ENCODE assay signal across 17 mouse cellular contexts in the genomic region with DNA sequence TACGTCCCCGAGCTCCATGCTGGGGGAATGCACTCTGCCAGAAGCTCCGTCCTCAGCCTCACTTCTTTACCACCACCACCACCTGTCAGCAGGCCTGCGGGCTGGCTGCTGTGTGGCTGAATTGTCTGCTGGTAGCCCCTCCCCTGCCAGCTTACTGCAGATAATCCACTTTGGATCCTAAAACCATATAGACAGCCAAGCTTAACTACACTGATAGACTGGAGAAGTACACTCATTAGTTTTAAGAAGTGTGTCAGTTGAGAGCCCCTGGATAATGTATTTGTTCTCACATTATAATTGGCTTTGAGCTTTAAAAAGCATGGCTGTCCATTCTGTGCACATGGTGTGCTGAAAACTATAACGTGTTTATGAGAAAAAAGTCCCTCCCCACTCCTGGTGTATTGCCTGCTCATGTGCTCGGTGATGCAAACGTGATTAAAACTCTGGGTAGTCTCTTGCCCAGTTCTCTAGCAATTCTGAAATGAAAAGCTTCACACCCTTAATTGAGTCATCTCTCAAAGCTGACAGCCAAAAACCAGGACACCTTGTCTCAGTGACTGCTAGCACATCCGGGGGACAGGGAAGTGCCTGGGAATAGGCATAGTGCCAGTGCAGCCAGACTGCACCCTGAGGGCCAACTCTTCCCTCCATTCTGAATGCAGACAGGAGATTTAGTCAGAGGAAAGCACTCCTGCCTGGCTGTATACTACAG. TPM values are rescaled to one million over a fixed set of nuclear protein-coding genes. Genes with fewer than 3 reads are reported as not detected.
DNase-seq lines count a peak whose midpoint lies in the region; ATAC-seq and TF ChIP-seq lines count a peak whose summit lies in the region.
"Had no signal": no experiment of that assay in that cellular context is flagged by ENCODE, and none has a peak within 500 bp of the region (broad histone marks: within the 10 kb centered on the region; RNA-seq: fewer than 3 reads in every experiment).

No protein-coding gene starts in this region.

- no peak for TF ChIP-seq CTCF in forebrain, postnatal 0 days (IDR thresholded peaks at IDR 0.05; ENCODE audit: low read depth)

- H3K4me1 ChIP-seq in heart, embryonic 11.5 days (ENCODE audit: control insufficient read depth, insufficient read depth, low read length), result peaks cover 12% of the 10 kb centered on the region
- peaks cover 63% of the 10 kb centered on the region for H3K4me1 ChIP-seq in liver, embryonic 13.5 days (replicated peaks)
- H3K4me1 ChIP-seq in forebrain, postnatal 0 days (ENCODE audit: insufficient read depth), result no peaks in the 10 kb centered on the region

- H3K9ac ChIP-seq in heart, embryonic 11.5 days (ENCODE audit: low read depth, low read length), result 0 out of 2 replicates have a peak overlapping the region, but pooled peaks have one; percentile 5
- peak overlapping the region; percentile 13; the same call in 1 of the 2 replicates for H3K9ac ChIP-seq in liver, embryonic 13.5 days
- H3K9ac ChIP-seq in forebrain, postnatal 0 days, result no peak overlapping the region

- H3K4me3 ChIP-seq in heart, embryonic 11.5 days (ENCODE audit: low read depth, low read length), result no peak overlapping the region
- H3K4me3 ChIP-seq in liver, embryonic 13.5 days (replicated peaks), result no peak overlapping the region
- H3K4me3 ChIP-seq in forebrain, postnatal 0 days (ENCODE audit: low read depth, low read length), result no peak overlapping the region
- H3K4me3 ChIP-seq: embryonic facial prominence, embryonic 10.5 days; heart, embryonic 10.5 days; midbrain, embryonic 10.5 days had no signal

- 57% methylated on average over 8 of the region's 8 CpGs for WGBS in heart, embryonic 11.5 days (ENCODE audit: insufficient replicate concordance)
- 65% methylated on average over 8 of the region's 8 CpGs for WGBS in liver, embryonic 13.5 days (ENCODE audit: insufficient replicate concordance)
- 29% methylated on average over 8 of the region's 8 CpGs for WGBS in forebrain, postnatal 0 days

- no peak for ATAC-seq in heart, embryonic 11.5 days (replicated peaks; ENCODE audit: insufficient number of reproducible peaks, low FRiP score, low TSS enrichment)
- ATAC-seq in liver, embryonic 13.5 days (ENCODE audit: low read depth), result no peak
- ATAC-seq in forebrain, postnatal 0 days, result peak; percentile 70
- ATAC-seq: Patski had no signal

- H3K36me3 ChIP-seq in heart, embryonic 11.5 days (ENCODE audit: control insufficient read depth, insufficient read depth, low read length), result peaks cover 8% of the 10 kb centered on the region
- peaks cover 66% of the 10 kb centered on the region for H3K36me3 ChIP-seq in liver, embryonic 13.5 days
- H3K36me3 ChIP-seq in forebrain, postnatal 0 days (ENCODE audit: insufficient read depth), result peaks cover 28% of the 10 kb centered on the region

- DNase-seq in heart, postnatal 4 days, result no peak
- no peak for DNase-seq in liver, embryonic 13.5 days
- DNase-seq in liver, result no peak
- peak; percentile 82 for DNase-seq in brain, adult 2 months (ENCODE audit: low read depth, low spot score)
- peak; percentile 33 for DNase-seq in forebrain, postnatal 0 days
- DNase-seq in thymus, postnatal 36 days, result no peak
- no peak for DNase-seq in lung, postnatal 14 days
- DNase-seq: adrenal gland, postnatal 10 days; gastrocnemius, postnatal 10 days had no signal

- H3K27ac ChIP-seq in heart, embryonic 11.5 days (ENCODE audit: low read depth, low read length), result no peak overlapping the region
- H3K27ac ChIP-seq in liver, embryonic 13.5 days, result no peak overlapping the region
- no peak overlapping the region for H3K27ac ChIP-seq in forebrain, postnatal 0 days (ENCODE audit: low read depth, low read length)
- H3K27ac ChIP-seq: embryonic facial prominence, embryonic 10.5 days; heart, embryonic 10.5 days; midbrain, embryonic 10.5 days; stomach, postnatal 0 days had no signal

- H3K4me2 ChIP-seq in heart, embryonic 11.5 days, result no peak overlapping the region
- no peak overlapping the region for H3K4me2 ChIP-seq in liver, embryonic 13.5 days
- no peak overlapping the region for H3K4me2 ChIP-seq in forebrain, postnatal 0 days (ENCODE audit: low read depth)
- H3K4me2 ChIP-seq: liver, embryonic 11.5 days had no signal

- H3K27me3 ChIP-seq in heart, embryonic 11.5 days (ENCODE audit: control insufficient read depth, insufficient read depth, low read length), result no peaks in the 10 kb centered on the region
- no peaks in the 10 kb centered on the region; the same call in 1 of the 2 replicates for H3K27me3 ChIP-seq in liver, embryonic 13.5 days
- no peaks in the 10 kb centered on the region for H3K27me3 ChIP-seq in forebrain, postnatal 0 days (ENCODE audit: insufficient read depth, low read length)
- H3K27me3 ChIP-seq: CH12.LX, Patski had no signal

- H3K9me3 ChIP-seq in heart, embryonic 11.5 days (replicated peaks; ENCODE audit: control insufficient read depth, low read length), result no peaks in the 10 kb centered on the region
- no peaks in the 10 kb centered on the region for H3K9me3 ChIP-seq in liver, embryonic 13.5 days (replicated peaks)
- H3K9me3 ChIP-seq in forebrain, postnatal 0 days (ENCODE audit: low read length), result no peaks in the 10 kb centered on the region
- H3K9me3 ChIP-seq: embryonic facial prominence, embryonic 10.5 days; heart, embryonic 10.5 days; midbrain, embryonic 10.5 days had no signal

RNA-seq across cellular contexts. Expression of a gene that starts 8.8 kb away (rescaled TPM):
- polyA plus RNA-seq in heart, embryonic 11.5 days (2014; fragmentation: Nextera tagmentation; extraction: Ambion mirVana), result 19.0 and 25.6 TPM in 2 replicates
- 10 to 100 TPM; 40.7 to 43.7 TPM for total RNA-seq in heart, postnatal 4 days (2021)
- polyA plus RNA-seq in liver, embryonic 13.5 days (2015; fragmentation: Nextera tagmentation; extraction: Ambion mirVana), result 21.1 and 23.4 TPM in 2 replicates
- total RNA-seq in forebrain, postnatal 0 days (2014; rRNA removed), result 5.8 and 8.9 TPM in 2 replicates
- polyA plus RNA-seq in forebrain, postnatal 0 days (2015; fragmentation: Nextera tagmentation; extraction: Ambion mirVana), result 5.9 and 7.2 TPM in 2 replicates

RNA-seq across cellular contexts. Expression of a gene that starts 26.9 kb away (rescaled TPM):
- polyA plus RNA-seq in heart, embryonic 11.5 days (2014; fragmentation: Nextera tagmentation; extraction: Ambion mirVana), result 124 and 128 TPM in 2 replicates
- 10 to 100 TPM; 47.1 to 49.9 TPM for total RNA-seq in heart, postnatal 4 days (2021)
- polyA plus RNA-seq in liver, embryonic 13.5 days (2015; fragmentation: Nextera tagmentation; extraction: Ambion mirVana), result 118 and 128 TPM in 2 replicates
- total RNA-seq in forebrain, postnatal 0 days (2014; rRNA removed), result 69.0 and 72.6 TPM in 2 replicates
- polyA plus RNA-seq in forebrain, postnatal 0 days (2015; fragmentation: Nextera tagmentation; extraction: Ambion mirVana), result 93.2 and 109 TPM in 2 replicates

RNA-seq across cellular contexts. Expression of a gene that starts 45.8 kb away (rescaled TPM):
- polyA plus RNA-seq in heart, embryonic 11.5 days (2014; fragmentation: Nextera tagmentation; extraction: Ambion mirVana), result 0.24 and 0.36 TPM in 2 replicates
- under 1 TPM in 1 of 2 experiments, not detected in 1; 0.09 TPM for total RNA-seq in heart, postnatal 4 days (2021)
- 0.05 and 0.15 TPM in 2 replicates for polyA plus RNA-seq in liver, embryonic 13.5 days (2015; fragmentation: Nextera tagmentation; extraction: Ambion mirVana)
- total RNA-seq in forebrain, postnatal 0 days (2014; rRNA removed), result 45.4 and 52.2 TPM in 2 replicates
- 32.8 and 38.9 TPM in 2 replicates for polyA plus RNA-seq in forebrain, postnatal 0 days (2015; fragmentation: Nextera tagmentation; extraction: Ambion mirVana)

RNA-seq across cellular contexts. Expression of a gene that starts 57.1 kb away (rescaled TPM):
- polyA plus RNA-seq in heart, embryonic 11.5 days (2014; fragmentation: Nextera tagmentation; extraction: Ambion mirVana), result 50.3 and 56.9 TPM in 2 replicates
- total RNA-seq in heart, postnatal 4 days (2021), result under 1 TPM in 1 of 2 experiments, not detected in 1; 0.45 TPM
- 3.2 and 3.8 TPM in 2 replicates for polyA plus RNA-seq in liver, embryonic 13.5 days (2015; fragmentation: Nextera tagmentation; extraction: Ambion mirVana)
- total RNA-seq in forebrain, postnatal 0 days (2014; rRNA removed), result 28.4 and 74.1 TPM in 2 replicates
- 106 and 110 TPM in 2 replicates for polyA plus RNA-seq in forebrain, postnatal 0 days (2015; fragmentation: Nextera tagmentation; extraction: Ambion mirVana)
- total RNA-seq: CH12.LX had no signal
- polyA plus RNA-seq: Patski had no signal

Comparison
In these comparisons a context has a peak if more than half of its experiments do, and no peak if none do; other contexts are left out.
1. DNase-seq: peak in brain, adult 2 months (single experiment) and forebrain, postnatal 0 days (single experiment); none in heart, postnatal 4 days (single experiment), liver, embryonic 13.5 days (single experiment), liver (single experiment), thymus, postnatal 36 days (0 of 2) and lung, postnatal 14 days (single experiment).
2. RNA of a gene that starts 45.8 kb away (polyA plus RNA-seq): 32.8 to 38.9 TPM in forebrain, postnatal 0 days; 0.24 to 0.36 TPM in heart, embryonic 11.5 days and 0.05 to 0.15 TPM in liver, embryonic 13.5 days; every median in the first group is over 10 times any median in the second.